Mouse (Mus musculus) T-cell, adult 2 months (primary cell): ENCODE data around the gene Dbf4.

Source experiments
- DNase-seq: peaks from one replicate; pipeline ENCODE4 v3.0.0; 2022; ENCODE audit warnings: low spot score

Dbf4 gene

DNA sequence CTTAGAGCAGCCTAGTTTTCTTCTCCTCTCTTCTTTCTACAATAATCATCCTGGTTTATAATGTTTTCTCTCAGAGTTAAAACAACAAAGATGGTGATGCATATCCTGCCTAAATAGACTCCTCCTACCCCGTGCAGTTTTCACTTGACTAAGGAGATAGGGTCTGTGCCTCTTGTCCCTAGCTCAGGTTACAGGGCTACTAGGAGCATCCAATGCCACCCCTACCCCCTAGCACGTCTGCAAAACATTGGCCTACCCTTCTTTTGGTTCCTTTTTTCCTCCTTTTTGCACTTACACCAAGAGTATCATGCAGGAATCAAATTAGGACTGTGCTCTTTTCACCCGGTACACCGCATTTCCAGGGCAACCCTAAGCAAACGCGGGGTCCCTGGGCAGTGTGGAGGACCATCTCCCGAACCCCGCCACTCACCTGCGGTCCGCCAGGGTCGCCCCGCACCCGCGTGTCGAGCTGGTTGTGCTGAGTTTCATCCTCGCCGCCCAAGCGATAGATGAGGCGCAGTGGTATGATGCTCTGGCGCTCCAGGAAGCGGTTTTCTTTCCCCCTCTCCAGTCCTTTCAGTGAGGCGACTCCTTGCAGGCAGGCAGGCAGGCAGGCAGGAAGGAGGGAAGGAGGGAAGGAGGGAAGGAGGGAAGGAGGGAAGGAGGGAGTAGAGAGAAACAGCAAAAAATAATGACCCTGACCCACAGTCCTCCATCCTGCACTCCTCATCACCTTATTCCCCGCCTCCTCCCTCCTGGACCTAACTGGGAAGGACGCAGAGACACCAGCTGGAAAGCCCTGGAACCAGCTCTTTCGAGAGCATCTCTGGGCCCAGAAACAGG, 55.5 kb downstream of the Dbf4 start:
- DNase-seq, result no peak

DNA sequence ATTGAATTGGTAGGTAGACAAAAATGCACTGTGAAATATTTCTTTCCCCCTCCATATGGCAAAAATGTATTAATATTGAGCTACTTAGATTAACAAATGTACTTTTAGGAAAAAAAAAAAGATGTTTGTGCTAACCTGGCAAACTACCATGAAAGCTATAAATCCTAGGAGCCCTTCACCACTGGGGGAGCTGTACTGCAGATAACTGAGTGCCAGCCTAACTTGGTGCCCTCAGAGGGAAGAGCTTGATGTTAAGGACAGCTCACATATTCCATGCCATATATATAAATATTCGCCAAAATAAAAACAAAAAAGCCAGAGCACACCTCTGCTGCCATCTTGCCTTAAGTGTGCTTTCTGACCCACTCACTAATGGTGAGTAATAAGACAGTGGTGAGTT, 60.2 kb downstream of the Dbf4 start:
- DNase-seq, result no peak

DNA sequence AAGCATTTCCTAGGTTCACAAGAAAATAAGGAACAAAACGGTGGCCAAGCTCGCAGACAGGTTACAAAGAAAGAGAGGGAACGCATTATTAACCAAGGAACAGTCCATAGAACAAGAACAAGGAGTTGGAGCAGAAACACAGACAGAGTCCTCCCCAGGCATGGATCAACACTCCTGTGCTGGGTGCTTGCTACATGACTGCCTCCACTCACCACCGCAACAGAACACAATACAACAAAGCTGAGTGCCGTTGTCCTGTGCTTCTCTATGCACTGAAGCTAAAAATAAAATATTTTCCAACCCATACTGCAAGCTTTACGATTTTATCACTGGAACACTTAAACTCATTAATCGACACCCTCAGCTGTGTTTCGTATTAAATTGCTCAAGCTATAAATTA, 64.8 kb downstream of the Dbf4 start:
- no peak for DNase-seq

DNA sequence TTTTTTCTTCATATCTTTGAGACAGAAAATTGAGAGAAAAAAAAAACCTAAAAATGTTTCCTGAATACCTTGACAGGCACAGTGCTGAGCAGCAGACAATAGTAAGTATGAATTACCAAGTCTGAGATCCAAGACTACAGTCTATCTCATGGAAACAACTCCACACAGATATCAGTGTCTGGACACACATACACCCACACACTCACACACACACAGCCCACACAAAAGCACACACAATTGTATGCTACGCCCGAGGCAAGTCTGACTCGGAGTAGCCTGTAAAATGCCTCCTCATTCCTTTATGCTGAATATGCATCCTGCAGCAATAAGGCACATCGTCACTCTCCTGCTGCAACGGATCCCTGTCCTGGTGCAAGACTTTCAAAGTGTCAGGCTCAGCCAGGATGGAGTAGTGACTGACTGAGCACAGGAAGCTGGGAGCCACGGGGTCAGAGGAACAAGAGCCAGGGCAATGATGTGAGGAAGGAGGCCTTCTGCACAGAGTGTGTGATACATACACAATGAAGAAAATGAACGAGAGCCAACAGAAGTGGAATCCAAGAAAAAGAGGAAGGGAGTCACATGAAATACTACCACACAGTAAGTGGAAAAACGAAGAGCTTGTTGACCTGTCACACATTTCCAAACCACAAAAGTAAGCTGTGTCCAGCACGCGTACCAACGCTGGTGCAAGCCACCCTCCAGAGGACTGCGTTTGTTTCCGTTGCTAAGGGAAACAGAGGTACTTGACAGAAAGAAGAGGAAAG, 65.4 kb downstream of the Dbf4 start:
- DNase-seq, result no peak

DNA sequence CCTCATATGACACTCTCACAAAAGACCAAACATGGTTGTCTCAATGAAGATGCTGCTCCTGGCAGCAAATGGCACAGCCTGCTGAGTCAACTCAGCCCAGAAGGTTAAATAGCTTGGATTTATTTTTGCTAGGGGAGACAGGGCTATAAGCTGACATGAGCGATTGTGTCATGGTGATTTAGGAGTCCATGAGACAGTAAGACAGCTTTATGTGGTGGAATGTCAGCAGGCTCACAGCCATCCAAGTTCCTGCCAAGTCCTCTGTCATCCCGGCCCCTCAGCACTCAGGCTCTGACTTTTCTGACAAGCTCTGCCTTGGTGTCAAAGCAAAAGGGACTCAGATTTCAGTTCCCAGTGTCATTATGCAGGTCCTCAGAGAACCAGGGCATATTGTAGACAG, 66.2 kb downstream of the Dbf4 start:
- DNase-seq, result no peak

DNA sequence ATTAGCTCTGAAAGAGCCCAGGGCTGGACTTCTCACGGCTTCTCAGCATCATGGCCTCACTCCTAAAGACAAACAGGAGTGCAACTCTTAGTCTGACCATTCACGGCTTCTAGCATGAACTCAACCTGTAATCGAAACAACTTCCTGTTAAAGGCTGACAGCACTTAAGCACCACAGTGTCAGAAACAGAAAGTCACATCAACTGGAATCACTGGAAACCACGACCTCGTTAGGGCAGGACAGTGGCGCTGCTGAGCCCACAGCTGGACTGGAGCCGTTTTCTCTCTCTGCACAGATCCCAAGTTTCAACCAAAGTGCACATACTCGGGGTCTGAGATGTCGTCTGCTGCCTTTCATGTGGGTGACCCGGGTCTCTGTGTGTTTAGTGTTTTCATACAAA, 73.0 kb downstream of the Dbf4 start:
- no peak for DNase-seq
